Mouse (Mus musculus): ENCODE measurements around the gene Cebpb. TPM values are rescaled to one million over a fixed set of nuclear protein-coding genes. Genes with fewer than 3 reads are reported as not detected.
A peak's percentile ranks its signal among the peaks of the same experiment; 100 is the strongest.

The Cebpb gene
- total and polyA plus RNA-seq, 2 experiments from 2014 or later: 4.3 to 5.7 TPM

DNA sequence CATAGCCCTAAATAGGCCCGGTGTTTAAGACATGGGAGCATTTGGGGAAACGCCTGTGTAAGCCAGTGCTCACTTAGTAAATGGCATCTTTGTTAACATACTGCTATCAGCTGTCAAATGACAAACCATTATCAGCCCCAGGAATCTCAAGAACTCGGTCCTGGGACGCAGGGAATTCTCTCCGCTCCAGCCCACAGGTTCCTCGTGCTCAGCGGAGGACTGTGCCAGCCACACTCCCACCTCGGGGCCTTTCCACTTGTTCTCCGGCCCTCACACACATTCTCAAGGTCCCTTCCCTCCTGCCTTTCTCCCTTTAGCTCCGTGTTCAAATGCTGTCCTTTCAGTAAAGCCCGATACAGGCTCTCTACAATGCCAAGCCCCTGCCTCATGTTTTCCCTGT, 30.0 kb upstream of the Cebpb start:
- H3K36me3 ChIP-seq (ENCODE audit: insufficient read depth): peaks cover 8% of the 10 kb centered on the region; the same call in 1 of the 2 replicates
- H3K27ac ChIP-seq (ENCODE audit: low read depth, low read length): no peak overlapping the region
- H3K4me1 ChIP-seq (ENCODE audit: insufficient read depth): peaks cover 11% of the 10 kb centered on the region
- ATAC-seq (no peak), DNase-seq (no peak)
- H3K4me2 ChIP-seq (ENCODE audit: low read depth): no peak overlapping the region
- no peak for TF ChIP-seq CTCF (IDR thresholded peaks at IDR 0.05; ENCODE audit: low read depth)
- H3K9ac ChIP-seq: no peak overlapping the region
- WGBS: 81% methylated on average over 11 of the region's 11 CpGs
- H3K27me3 ChIP-seq (ENCODE audit: insufficient read depth, low read length): peaks cover 5% of the 10 kb centered on the region; the same call in 1 of the 2 replicates
- H3K9me3 ChIP-seq (ENCODE audit: low read length): no peaks in the 10 kb centered on the region
- H3K4me3 ChIP-seq (ENCODE audit: low read depth, low read length): no peak overlapping the region

DNA sequence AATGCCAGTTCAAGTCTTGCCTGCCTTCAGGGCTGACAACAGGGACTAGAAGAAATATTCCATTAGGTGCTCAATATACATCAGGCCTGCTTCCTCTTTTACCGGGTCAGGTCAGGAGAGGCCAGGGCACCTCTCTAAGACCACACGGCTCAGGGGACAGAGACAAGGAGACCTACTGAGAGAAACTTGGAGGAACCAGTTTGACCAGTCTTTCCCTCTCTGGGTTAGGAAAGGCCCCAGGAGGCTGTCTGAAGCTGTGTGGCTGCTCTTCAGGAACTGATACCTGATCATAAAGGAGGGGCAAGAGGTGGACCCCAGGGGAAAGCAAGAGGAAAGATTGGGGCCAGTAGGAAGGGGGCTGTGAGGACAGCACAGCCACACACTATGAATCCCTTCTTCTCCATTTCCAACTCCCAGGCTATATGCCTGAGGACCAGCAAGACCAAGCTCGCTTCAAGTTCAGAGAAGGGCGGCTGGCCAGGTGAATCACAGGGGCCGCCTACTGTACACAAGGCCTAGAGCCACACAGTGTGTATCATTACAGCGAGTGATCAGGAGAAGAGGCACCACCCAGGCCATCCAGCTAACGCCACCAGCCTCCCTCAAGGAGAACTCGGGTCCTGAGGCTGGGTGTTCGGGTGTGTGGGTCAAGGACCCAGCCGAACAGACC, 29.4 kb upstream of the Cebpb start:
- Histone ChIP-seq H3K27me3 (ENCODE audit: insufficient read depth, low read length) (peaks cover 5% of the 10 kb centered on the region; the same call in 1 of the 2 replicates), H3K9me3 (ENCODE audit: low read length) (no peaks in the 10 kb centered on the region), H3K36me3 (ENCODE audit: insufficient read depth) (peaks cover 4% of the 10 kb centered on the region; the same call in 1 of the 2 replicates), H3K4me1 (ENCODE audit: insufficient read depth) (peaks cover 11% of the 10 kb centered on the region), H3K4me2 (ENCODE audit: low read depth) (peak overlapping the region; percentile 79; the same call in 1 of the 2 replicates), H3K9ac (no peak overlapping the region), H3K27ac (ENCODE audit: low read depth, low read length) (no peak overlapping the region), H3K4me3 (ENCODE audit: low read depth, low read length) (no peak overlapping the region)
- WGBS: 79% methylated on average over 10 of the region's 10 CpGs
- DNase-seq (no peak), ATAC-seq (no peak)
- TF ChIP-seq CTCF (IDR thresholded peaks at IDR 0.05; ENCODE audit: low read depth): no peak

DNA sequence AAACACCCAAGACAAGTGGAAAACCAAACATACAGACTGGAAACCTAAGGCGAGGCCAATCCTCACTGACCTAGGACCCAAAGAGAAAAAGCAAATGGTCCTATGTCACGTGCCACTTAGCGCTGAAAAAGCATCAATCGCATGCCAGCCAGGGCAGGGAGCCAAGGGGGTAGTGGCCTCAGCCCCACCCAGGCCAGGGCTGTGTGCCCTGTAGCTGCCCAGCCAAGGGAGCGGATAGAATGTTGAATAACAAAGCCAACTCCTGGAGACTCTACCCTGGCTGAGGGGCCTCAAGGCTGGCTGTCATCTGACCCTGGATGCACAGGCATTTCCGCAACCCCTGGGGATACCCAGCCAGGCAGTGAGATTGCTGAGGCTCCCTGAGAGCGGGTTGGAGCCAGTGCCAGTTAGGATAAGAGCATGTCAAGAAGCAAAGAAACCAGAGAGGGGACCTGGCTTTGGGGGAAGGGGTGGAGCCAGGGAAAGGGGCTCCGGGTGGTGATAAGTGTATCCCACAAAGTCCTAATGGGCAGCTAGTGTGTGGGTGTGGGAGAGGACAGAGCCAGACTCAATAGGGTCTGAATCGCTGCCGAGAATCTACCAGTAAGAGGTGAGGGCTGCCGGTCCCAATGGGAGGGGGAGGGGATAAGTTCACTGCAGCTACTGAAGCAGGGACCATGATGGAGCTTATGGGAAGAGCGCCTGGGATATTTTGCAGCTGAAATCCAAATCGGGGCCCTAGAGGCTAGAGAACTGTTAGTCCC, 28.7 kb upstream of the Cebpb start:
- ATAC-seq: no peak
- Histone ChIP-seq H3K9me3 (ENCODE audit: low read length) (no peaks in the 10 kb centered on the region), H3K27ac (ENCODE audit: low read depth, low read length) (no peak overlapping the region), H3K4me2 (ENCODE audit: low read depth) (peak overlapping the region; percentile 79), H3K4me3 (ENCODE audit: low read depth, low read length) (peak overlapping the region; percentile 83), H3K36me3 (ENCODE audit: insufficient read depth) (peaks cover 4% of the 10 kb centered on the region; the same call in 1 of the 2 replicates), H3K4me1 (ENCODE audit: insufficient read depth) (peaks cover 11% of the 10 kb centered on the region), H3K27me3 (ENCODE audit: insufficient read depth, low read length) (peaks cover 5% of the 10 kb centered on the region; the same call in 1 of the 2 replicates), H3K9ac (peak overlapping the region; percentile 76; the same call in 1 of the 2 replicates)
- DNase-seq: no peak
- 19% methylated on average over 13 of the region's 13 CpGs for WGBS
- no peak for TF ChIP-seq CTCF (IDR thresholded peaks at IDR 0.05; ENCODE audit: low read depth)

GRCm38 (mm10) chr2:167660611-167660971, 28.1 kb upstream of the Cebpb start:
- DNase-seq (peak; percentile 43), ATAC-seq (no peak)
- Histone ChIP-seq H3K4me1 (ENCODE audit: insufficient read depth) (peaks cover 11% of the 10 kb centered on the region), H3K9ac (peak overlapping the region; percentile 76), H3K27me3 (ENCODE audit: insufficient read depth, low read length) (peaks cover 5% of the 10 kb centered on the region; the same call in 1 of the 2 replicates), H3K36me3 (ENCODE audit: insufficient read depth) (peaks cover 4% of the 10 kb centered on the region; the same call in 1 of the 2 replicates), H3K9me3 (ENCODE audit: low read length) (no peaks in the 10 kb centered on the region), H3K27ac (ENCODE audit: low read depth, low read length) (no peak overlapping the region), H3K4me2 (ENCODE audit: low read depth) (peak overlapping the region; percentile 79), H3K4me3 (ENCODE audit: low read depth, low read length) (peak overlapping the region; percentile 83)
- no peak for TF ChIP-seq CTCF (IDR thresholded peaks at IDR 0.05; ENCODE audit: low read depth)
- 1% methylated on average over 12 of the region's 12 CpGs for WGBS

DNA sequence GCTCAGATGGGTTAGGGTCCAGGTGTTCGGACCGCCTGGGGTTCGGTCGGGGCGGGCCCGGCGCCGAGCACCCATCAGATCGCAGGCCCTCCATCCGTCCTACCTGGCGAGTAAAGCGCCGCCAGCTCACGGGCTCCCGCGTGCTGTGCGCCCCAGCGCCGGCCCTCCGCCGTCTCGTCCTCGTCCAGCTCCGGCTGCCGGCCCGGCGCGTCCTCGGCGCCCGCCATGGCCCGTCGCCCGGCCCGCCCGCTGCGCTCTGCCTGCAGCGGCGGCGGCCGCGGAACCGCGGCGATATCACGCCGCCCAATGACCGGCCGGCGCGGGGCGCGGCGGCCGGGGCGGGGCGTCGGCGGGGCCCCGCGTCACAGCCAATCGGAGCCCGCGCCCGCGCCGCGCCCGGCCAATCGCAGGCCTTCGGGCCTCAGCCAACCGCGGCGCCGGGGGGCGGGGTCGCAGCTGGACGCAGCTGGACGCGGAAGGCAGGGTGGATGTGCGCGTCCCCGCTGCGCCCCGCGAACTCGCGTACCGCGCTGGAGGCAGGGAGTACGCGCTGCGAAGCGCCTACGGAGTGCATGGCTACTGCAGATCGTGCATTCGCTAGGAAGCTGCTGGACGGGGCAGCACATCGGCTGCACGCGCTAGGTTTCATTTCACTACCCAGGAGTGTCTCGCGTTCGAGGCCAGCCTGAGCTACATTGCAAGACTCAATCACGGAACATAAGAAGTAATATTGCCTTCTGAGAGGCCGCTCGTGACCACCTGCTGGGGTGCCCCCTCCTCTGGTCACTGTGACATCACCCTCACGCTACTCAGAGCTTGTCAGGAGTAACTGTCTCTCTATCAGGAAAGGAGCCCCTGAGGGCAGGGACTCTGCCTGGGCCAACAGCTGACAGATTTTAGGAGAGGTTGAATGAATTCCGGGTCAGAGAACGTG, 27.2 kb upstream of the Cebpb start, which contains the start of gene Gm20431:
Gene Gm20431, minus strand, starts transcription at position 227 of the 934 bp plus-strand sequence.
- ATAC-seq (peak; percentile 95), DNase-seq (peak; percentile 96)
- peak within 1 kb of the TSS; percentile 60 for H3K27ac ChIP-seq (ENCODE audit: low read depth, low read length)
- peak within 1 kb of the TSS; percentile 79 for H3K4me2 ChIP-seq (ENCODE audit: low read depth)
- H3K36me3 ChIP-seq (ENCODE audit: insufficient read depth): peaks cover 4% of the 10 kb centered on the region; the same call in 1 of the 2 replicates
- peak; percentile 21; the same call in 1 of the 2 replicates for TF ChIP-seq CTCF (IDR thresholded peaks at IDR 0.05; ENCODE audit: low read depth)
- H3K9me3 ChIP-seq (ENCODE audit: low read length): no peaks in the 10 kb centered on the region
- H3K9ac ChIP-seq: peak within 1 kb of the TSS; percentile 76
- H3K4me1 ChIP-seq (ENCODE audit: insufficient read depth): peaks cover 11% of the 10 kb centered on the region
- peaks cover 5% of the 10 kb centered on the region; the same call in 1 of the 2 replicates for H3K27me3 ChIP-seq (ENCODE audit: insufficient read depth, low read length)
- peak within 1 kb of the TSS; percentile 83 for H3K4me3 ChIP-seq (ENCODE audit: low read depth, low read length)
- 1% methylated on average over 93 of the region's 110 CpGs for WGBS

- Histone ChIP-seq H3K4me2 (ENCODE audit: low read depth) (no peak overlapping the region), H3K4me3 (ENCODE audit: low read depth, low read length) (no peak overlapping the region), H3K9me3 (ENCODE audit: low read length) (no peaks in the 10 kb centered on the region), H3K9ac (no peak overlapping the region), H3K27ac (ENCODE audit: low read depth, low read length) (no peak overlapping the region), H3K4me1 (ENCODE audit: insufficient read depth) (peaks cover 11% of the 10 kb centered on the region), H3K36me3 (ENCODE audit: insufficient read depth) (peaks cover 3% of the 10 kb centered on the region; the same call in 1 of the 2 replicates), H3K27me3 (ENCODE audit: insufficient read depth, low read length) (peaks cover 5% of the 10 kb centered on the region; the same call in 1 of the 2 replicates)
- DNase-seq (no peak), ATAC-seq (no peak)
- WGBS: 52% methylated on average over 6 of the region's 6 CpGs
- TF ChIP-seq CTCF (IDR thresholded peaks at IDR 0.05; ENCODE audit: low read depth): no peak
Observed at GRCm38 (mm10) chr2:167662713-167663112, 26.0 kb upstream of the Cebpb start.

Data from forebrain, postnatal 0 days (tissue).